Mouse (Mus musculus): ENCODE data around the gene Abca9. TPM values are rescaled to one million over a fixed set of nuclear protein-coding genes. Genes with fewer than 3 reads are reported as not detected.

Abca9 gene
- not detected in 2 replicates for polyA plus RNA-seq (2012; ENCODE audit: insufficient read depth, low replicate concordance)

- TF ChIP-seq GATA1 (IDR thresholded peaks at IDR 0.05; ENCODE audit: borderline replicate concordance, low read length) (no peak), FLI1 (IDR thresholded peaks at IDR 0.05; ENCODE audit: low read length) (no peak)
- H3K9me3 ChIP-seq = peaks cover 3% of the 10 kb centered on the region; the same call in 1 of the 2 replicates
- no peaks in the 10 kb centered on the region for H3K27me3 ChIP-seq (replicated peaks)
- H3K4me1 ChIP-seq = no peaks in the 10 kb centered on the region
- no peaks in the 10 kb centered on the region for H3K36me3 ChIP-seq (replicated peaks; ENCODE audit: low read length)
- no peak within 1 kb of the TSS for H3K4me3 ChIP-seq (replicated peaks)
These were observed at the start of gene Abca9 for GRCm38 (mm10) chr11:110167459-110168251. Gene Abca9, minus strand, starts transcription at chr11:110168196.

GRCm38 (mm10) chr11:110217118-110217517, 49.1 kb upstream of the Abca9 start:
- Histone ChIP-seq H3K27me3 (replicated peaks) (no peaks in the 10 kb centered on the region), H3K9me3 (no peaks in the 10 kb centered on the region), H3K36me3 (replicated peaks; ENCODE audit: low read length) (no peaks in the 10 kb centered on the region), H3K4me1 (no peaks in the 10 kb centered on the region), H3K4me3 (replicated peaks) (no peak overlapping the region)
- no peak for TF ChIP-seq GATA1 (IDR thresholded peaks at IDR 0.05; ENCODE audit: borderline replicate concordance, low read length)

- H3K36me3 ChIP-seq (replicated peaks; ENCODE audit: low read length) = no peaks in the 10 kb centered on the region
- H3K9me3 ChIP-seq = no peaks in the 10 kb centered on the region
- H3K4me1 ChIP-seq = no peaks in the 10 kb centered on the region
- TF ChIP-seq FLI1 (IDR thresholded peaks at IDR 0.05; ENCODE audit: low read length) (no peak), GATA1 (IDR thresholded peaks at IDR 0.05; ENCODE audit: borderline replicate concordance, low read length) (no peak)
- no peaks in the 10 kb centered on the region for H3K27me3 ChIP-seq (replicated peaks)
- no peak overlapping the region for H3K4me3 ChIP-seq (replicated peaks)
These were observed 35.9 kb upstream of the Abca9 start for GRCm38 (mm10) chr11:110203930-110204329.

- no peak for TF ChIP-seq FLI1 (IDR thresholded peaks at IDR 0.05; ENCODE audit: low read length)
- no peak for TF ChIP-seq GATA1 (IDR thresholded peaks at IDR 0.05; ENCODE audit: borderline replicate concordance, low read length)
- H3K27me3 ChIP-seq (replicated peaks) = no peaks in the 10 kb centered on the region
- no peaks in the 10 kb centered on the region for H3K9me3 ChIP-seq
- no peak overlapping the region for H3K4me3 ChIP-seq (replicated peaks)
- no peaks in the 10 kb centered on the region for H3K36me3 ChIP-seq (replicated peaks; ENCODE audit: low read length)
- no peaks in the 10 kb centered on the region for H3K4me1 ChIP-seq
These were observed 30.9 kb upstream of the Abca9 start for GRCm38 (mm10) chr11:110198882-110199281.

GRCm38 (mm10) chr11:110196561-110197306, 28.7 kb upstream of the Abca9 start:
- no peak overlapping the region for H3K4me3 ChIP-seq (replicated peaks)
- H3K27me3 ChIP-seq (replicated peaks) = no peaks in the 10 kb centered on the region
- TF ChIP-seq FLI1 (IDR thresholded peaks at IDR 0.05; ENCODE audit: low read length) (no peak), GATA1 (IDR thresholded peaks at IDR 0.05; ENCODE audit: borderline replicate concordance, low read length) (no peak)
- H3K36me3 ChIP-seq (replicated peaks; ENCODE audit: low read length) = no peaks in the 10 kb centered on the region
- no peaks in the 10 kb centered on the region for H3K9me3 ChIP-seq
- H3K4me1 ChIP-seq = no peaks in the 10 kb centered on the region

- H3K4me1 ChIP-seq = no peaks in the 10 kb centered on the region
- no peaks in the 10 kb centered on the region for H3K9me3 ChIP-seq
- H3K4me3 ChIP-seq (replicated peaks) = no peak overlapping the region
- H3K27me3 ChIP-seq (replicated peaks) = no peaks in the 10 kb centered on the region
- no peak for TF ChIP-seq FLI1 (IDR thresholded peaks at IDR 0.05; ENCODE audit: low read length)
- no peak for TF ChIP-seq GATA1 (IDR thresholded peaks at IDR 0.05; ENCODE audit: borderline replicate concordance, low read length)
- H3K36me3 ChIP-seq (replicated peaks; ENCODE audit: low read length) = no peaks in the 10 kb centered on the region
These were observed 27.3 kb upstream of the Abca9 start for GRCm38 (mm10) chr11:110195310-110195709.

- H3K36me3 ChIP-seq (replicated peaks; ENCODE audit: low read length) = no peaks in the 10 kb centered on the region
- no peaks in the 10 kb centered on the region for H3K27me3 ChIP-seq (replicated peaks)
These were observed 3.2 kb upstream of the Abca9 start for GRCm38 (mm10) chr11:110171212-110171611.

GRCm38 (mm10) chr11:110165822-110166221, 2.2 kb downstream of the Abca9 start:
- no peaks in the 10 kb centered on the region for H3K4me1 ChIP-seq
- no peaks in the 10 kb centered on the region for H3K9me3 ChIP-seq
- TF ChIP-seq FLI1 (IDR thresholded peaks at IDR 0.05; ENCODE audit: low read length) (no peak), GATA1 (IDR thresholded peaks at IDR 0.05; ENCODE audit: borderline replicate concordance, low read length) (no peak)
- no peak overlapping the region for H3K4me3 ChIP-seq (replicated peaks)
- H3K27me3 ChIP-seq (replicated peaks) = no peaks in the 10 kb centered on the region
- H3K36me3 ChIP-seq (replicated peaks; ENCODE audit: low read length) = no peaks in the 10 kb centered on the region

More at GRCm38 (mm10) chr11:110171212-110171611, 3.2 kb upstream of the Abca9 start:
- H3K4me1 ChIP-seq = no peaks in the 10 kb centered on the region
- no peak overlapping the region for H3K4me3 ChIP-seq (replicated peaks)
- peaks cover 3% of the 10 kb centered on the region; the same call in 1 of the 2 replicates for H3K9me3 ChIP-seq
- TF ChIP-seq GATA1 (IDR thresholded peaks at IDR 0.05; ENCODE audit: borderline replicate concordance, low read length) (no peak), FLI1 (IDR thresholded peaks at IDR 0.05; ENCODE audit: low read length) (no peak)

GRCm38 (mm10) chr11:110165409-110165808, 2.6 kb downstream of the Abca9 start:
- no peak overlapping the region for H3K4me3 ChIP-seq (replicated peaks)
- H3K27me3 ChIP-seq (replicated peaks) = no peaks in the 10 kb centered on the region
- H3K4me1 ChIP-seq = no peaks in the 10 kb centered on the region
- no peak for TF ChIP-seq GATA1 (IDR thresholded peaks at IDR 0.05; ENCODE audit: borderline replicate concordance, low read length)
- no peak for TF ChIP-seq FLI1 (IDR thresholded peaks at IDR 0.05; ENCODE audit: low read length)
- no peaks in the 10 kb centered on the region for H3K9me3 ChIP-seq
- H3K36me3 ChIP-seq (replicated peaks; ENCODE audit: low read length) = no peaks in the 10 kb centered on the region

GRCm38 (mm10) chr11:110157059-110157458, 10.9 kb downstream of the Abca9 start:
- H3K4me1 ChIP-seq = no peaks in the 10 kb centered on the region
- H3K4me3 ChIP-seq (replicated peaks) = no peak overlapping the region
- no peaks in the 10 kb centered on the region for H3K36me3 ChIP-seq (replicated peaks; ENCODE audit: low read length)
- no peaks in the 10 kb centered on the region for H3K27me3 ChIP-seq (replicated peaks)
- H3K9me3 ChIP-seq = peaks cover 4% of the 10 kb centered on the region; the same call in 1 of the 2 replicates
- TF ChIP-seq FLI1 (IDR thresholded peaks at IDR 0.05; ENCODE audit: low read length) (no peak), GATA1 (IDR thresholded peaks at IDR 0.05; ENCODE audit: borderline replicate concordance, low read length) (no peak)

Data from megakaryocyte, embryonic 14.5 days (primary cell).